Mouse (Mus musculus) MEL (cell line): ENCODE data around the gene Macrod2. TPM values are rescaled to one million over a fixed set of nuclear protein-coding genes. Genes with fewer than 3 reads are reported as not detected.

ENCODE experiments used
- DNase-seq: peaks from one replicate; pipeline ENCODE4 v3.0.0; 2011; ENCODE audit warnings: low read depth, low spot score
- H3K27ac ChIP-seq: 2 replicates; pipeline ENCODE4 v1.5.1; 2012; ENCODE audit warnings: low read depth, mild to moderate bottlenecking, control low read depth, low read length, moderate library complexity; ENCODE audit not compliant: control insufficient read depth
- H3K27me3 ChIP-seq, 2 experiments: fragments of 150-350 bp in 1 of 2; sonication (generic) in 1 of 2; 2 replicates each; pipeline ENCODE4 v1.6.1; 2012; ENCODE audit warnings: low read length in 2 of 2, mild to moderate bottlenecking in 2 of 2, improper control_type of control experiment in 1 of 2, moderate library complexity in 1 of 2; ENCODE audit not compliant: insufficient read depth in 2 of 2, control insufficient read depth in 1 of 2
- H3K36me3 ChIP-seq, 2 experiments: 2 replicates each; pipeline ENCODE4 v1.6.1; 2012 to 2014; ENCODE audit warnings: low read length in 2 of 2, improper control_type of control experiment in 1 of 2, inconsistent platforms in 1 of 2, mild to moderate bottlenecking in 1 of 2; ENCODE audit not compliant: insufficient read depth in 2 of 2, control insufficient read depth in 1 of 2
- H3K4me1 ChIP-seq, 2 experiments: fragments of 150-350 bp in 1 of 2; sonication (generic) in 1 of 2; 2 replicates each; pipeline ENCODE4 v1.6.1; 2012; ENCODE audit warnings: low read length in 2 of 2, improper control_type of control experiment in 1 of 2, mild to moderate bottlenecking in 1 of 2; ENCODE audit not compliant: insufficient read depth in 2 of 2, control insufficient read depth in 1 of 2
- H3K4me3 ChIP-seq, 2 experiments: fragments of 150-350 bp in 1 of 2; sonication (generic) in 1 of 2; 2 replicates each; pipeline ENCODE4 v1.5.1; 2012; ENCODE audit warnings: low read depth in 2 of 2, low read length in 2 of 2, mild to moderate bottlenecking in 2 of 2, moderate library complexity in 2 of 2, control low read depth in 1 of 2, improper control_type of control experiment in 1 of 2; ENCODE audit not compliant: control insufficient read depth in 1 of 2, insufficient read depth in 1 of 2
- H3K79me2 ChIP-seq: 2 replicates; pipeline ENCODE4 v1.6.1; 2012; ENCODE audit warnings: mild to moderate bottlenecking, low read length, moderate library complexity; ENCODE audit not compliant: control insufficient read depth, poor library complexity, insufficient read depth
- H3K9ac ChIP-seq: 2 replicates; pipeline ENCODE4 v1.6.1; 2012; ENCODE audit warnings: low read depth, mild to moderate bottlenecking, control low read depth, low read length, moderate library complexity; ENCODE audit not compliant: control insufficient read depth, poor library complexity, severe bottlenecking
- H3K9me3 ChIP-seq: fragments of 150-350 bp; sonication (generic); replicated peaks from 2 replicates; pipeline ENCODE4 v1.6.1; 2012; ENCODE audit warnings: mild to moderate bottlenecking, low read length, improper control_type of control experiment, moderate library complexity; ENCODE audit not compliant: insufficient read depth
- BHLHE40 ChIP-seq: IDR thresholded peaks from 2 replicates; pipeline ENCODE4 v1.6.1; 2012; ENCODE audit warnings: low read depth, mild to moderate bottlenecking, inconsistent platforms, low read length, improper control_type of control experiment, borderline replicate concordance
- CHD1 ChIP-seq: IDR thresholded peaks from 2 replicates; pipeline ENCODE4 v1.6.1; 2012; ENCODE audit warnings: low read depth, mild to moderate bottlenecking, inconsistent platforms, low read length, improper control_type of control experiment
- CTCF ChIP-seq, 3 experiments: IDR thresholded peaks in 2 of 3; conservative IDR thresholded peaks in 1 of 3; 2 replicates each; pipeline ENCODE4 v1.5.1; 2011 to 2012; ENCODE audit warnings: low read length in 3 of 3, low read depth in 2 of 3, mild to moderate bottlenecking in 2 of 3, improper control_type of control experiment in 1 of 3, inconsistent platforms in 1 of 3, mixed read lengths in 1 of 3, moderate library complexity in 1 of 3; ENCODE audit not compliant: control insufficient read depth in 1 of 3, insufficient read depth in 1 of 3, poor library complexity in 1 of 3, severe bottlenecking in 1 of 3
- E2F4 ChIP-seq: IDR thresholded peaks from 2 replicates; pipeline ENCODE4 v1.6.1; 2011; ENCODE audit warnings: low read depth, low read length, improper control_type of control experiment, borderline replicate concordance
- ELF1 ChIP-seq: IDR thresholded peaks from 2 replicates; pipeline ENCODE4 v1.6.1; 2014; ENCODE audit warnings: low read depth, mild to moderate bottlenecking, inconsistent platforms, low read length, improper control_type of control experiment, moderate library complexity
- EP300 ChIP-seq, 2 experiments: IDR thresholded peaks; 2 replicates each; pipeline ENCODE4 v1.6.1; 2011; ENCODE audit warnings: improper control_type of control experiment in 2 of 2, low read length in 2 of 2, low read depth in 1 of 2, mild to moderate bottlenecking in 1 of 2
- GABPA ChIP-seq: IDR thresholded peaks from 2 replicates; pipeline ENCODE4 v1.6.1; 2012; ENCODE audit warnings: low read depth, mild to moderate bottlenecking, inconsistent platforms, low read length, improper control_type of control experiment, moderate library complexity
- JUND ChIP-seq: IDR thresholded peaks from 2 replicates; pipeline ENCODE4 v1.6.1; 2011; ENCODE audit warnings: low read depth, mild to moderate bottlenecking, improper control_type of control experiment, low read length
- MAFK ChIP-seq: IDR thresholded peaks from 2 replicates; pipeline ENCODE4 v1.6.1; 2011; ENCODE audit warnings: low read depth, mild to moderate bottlenecking, low read length, improper control_type of control experiment, borderline replicate concordance
- MAX ChIP-seq: IDR thresholded peaks from 2 replicates; pipeline ENCODE4 v1.6.1; 2011; ENCODE audit warnings: low read length, improper control_type of control experiment
- MEF2A ChIP-seq: IDR thresholded peaks from 2 replicates; pipeline ENCODE4 v1.6.1; 2014; ENCODE audit warnings: low read depth, mild to moderate bottlenecking, inconsistent platforms, low read length, improper control_type of control experiment; ENCODE audit not compliant: poor library complexity, insufficient replicate concordance, severe bottlenecking; ENCODE audit errors: extremely low read depth
- MXI1 ChIP-seq: IDR thresholded peaks from 2 replicates; pipeline ENCODE4 v1.6.1; 2011; ENCODE audit warnings: mild to moderate bottlenecking, low read depth, low read length, improper control_type of control experiment
- MYB ChIP-seq: IDR thresholded peaks from 2 replicates; pipeline ENCODE4 v1.6.1; 2011; ENCODE audit warnings: mild to moderate bottlenecking, low read depth, low read length, improper control_type of control experiment
- MYC ChIP-seq: IDR thresholded peaks from 2 replicates; pipeline ENCODE4 v1.6.1; 2011; ENCODE audit warnings: low read depth, mild to moderate bottlenecking, low read length, improper control_type of control experiment, moderate library complexity
- NELFE ChIP-seq: IDR thresholded peaks from 2 replicates; pipeline ENCODE4 v1.6.1; 2011; ENCODE audit warnings: low read depth, low read length, improper control_type of control experiment
- POLR2A ChIP-seq, 2 experiments: IDR thresholded peaks; 2 replicates each; pipeline ENCODE4 v1.6.1; 2011 to 2012; ENCODE audit warnings: low read length in 2 of 2, mild to moderate bottlenecking in 2 of 2, control low read depth in 1 of 2, improper control_type of control experiment in 1 of 2, low read depth in 1 of 2, moderate library complexity in 1 of 2; ENCODE audit not compliant: control insufficient read depth in 1 of 2, insufficient read depth in 1 of 2, poor library complexity in 1 of 2
- POLR2AphosphoS2 ChIP-seq: IDR thresholded peaks from 2 replicates; pipeline ENCODE4 v1.6.1; 2011; ENCODE audit warnings: low read length, improper control_type of control experiment
- POLR2AphosphoS5 ChIP-seq: IDR thresholded peaks from 2 replicates; pipeline ENCODE4 v1.6.1; 2012; ENCODE audit warnings: low read depth, borderline replicate concordance, mild to moderate bottlenecking, inconsistent platforms, low read length, moderate library complexity, mixed read lengths
- RAD21 ChIP-seq: IDR thresholded peaks from 2 replicates; pipeline ENCODE4 v1.6.1; 2011; ENCODE audit warnings: mild to moderate bottlenecking, low read depth, low read length, improper control_type of control experiment
- RCOR1 ChIP-seq: IDR thresholded peaks from 2 replicates; pipeline ENCODE4 v1.6.1; 2012; ENCODE audit warnings: low read depth, mild to moderate bottlenecking, inconsistent platforms, low read length, improper control_type of control experiment
- SIN3A ChIP-seq: IDR thresholded peaks from 2 replicates; pipeline ENCODE4 v1.6.1; 2012; ENCODE audit warnings: low read length, improper control_type of control experiment, inconsistent platforms
- SMC3 ChIP-seq: IDR thresholded peaks from 2 replicates; pipeline ENCODE4 v1.6.1; 2011; ENCODE audit warnings: low read depth, low read length, improper control_type of control experiment
- USF2 ChIP-seq, 2 experiments: IDR thresholded peaks; 2 replicates each; pipeline ENCODE4 v1.6.1; 2011 to 2012; ENCODE audit warnings: improper control_type of control experiment in 2 of 2, low read length in 2 of 2, borderline replicate concordance in 1 of 2, inconsistent platforms in 1 of 2, low read depth in 1 of 2, mild to moderate bottlenecking in 1 of 2; ENCODE audit not compliant: insufficient read depth in 1 of 2
- ZKSCAN1 ChIP-seq: IDR thresholded peaks from 2 replicates; pipeline ENCODE4 v1.6.1; 2012; ENCODE audit warnings: low read depth, mild to moderate bottlenecking, inconsistent platforms, low read length, improper control_type of control experiment, moderate library complexity
- ZMIZ1 ChIP-seq: IDR thresholded peaks from 2 replicates; pipeline ENCODE4 v1.6.1; 2012; ENCODE audit warnings: low read depth, mild to moderate bottlenecking, inconsistent platforms, low read length, improper control_type of control experiment, moderate library complexity
- polyA plus RNA-seq, 2 experiments: library from polyadenylated mRNA; stranded (reverse) in 1 of 2; unstranded in 1 of 2; fragments of >175 nt in 1 of 2; fragments of >200 nt in 1 of 2; gene quantifications; 2 replicates each; pipeline versions ENCODE4 v1.2.1 to v1.2.4; 2012; ENCODE audit warnings: low replicate concordance in 2 of 2, low read depth in 1 of 2; ENCODE audit not compliant: insufficient read length in 2 of 2, insufficient read depth in 1 of 2, missing spikeins in 1 of 2
- total RNA-seq: library from RNA; depleted of rRNA; stranded (reverse); fragments of 300-350 nt; gene quantifications from 2 replicates; pipeline ENCODE4 v1.2.3, GENCODE M21; 2012

Macrod2 gene
- total and polyA plus RNA-seq, 3 experiments: not detected

DNA sequence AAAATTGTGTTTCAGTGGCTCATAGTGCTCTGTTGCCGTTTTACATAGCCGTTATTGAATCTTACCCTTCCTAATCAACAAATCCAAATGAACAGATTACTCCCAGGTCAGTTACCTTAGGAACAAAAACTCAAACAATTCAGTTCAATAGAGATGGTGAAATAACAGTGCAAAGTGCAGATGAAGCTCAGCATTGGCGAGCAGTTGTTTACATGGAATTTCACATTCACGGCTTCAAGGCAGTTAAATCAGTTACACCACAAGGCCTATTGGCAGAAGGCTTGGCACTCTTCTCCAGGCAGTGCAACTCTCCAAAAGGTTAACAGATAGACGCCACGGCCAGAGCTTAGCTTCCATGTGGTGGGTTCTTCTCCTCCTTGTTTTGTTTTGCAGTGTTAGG lies 377.7 kb downstream of the Macrod2 start:
- H3K9me3 ChIP-seq: no peaks in the 10 kb centered on the region
- no peaks in the 10 kb centered on the region for H3K79me2 ChIP-seq
- H3K27ac ChIP-seq: no peak overlapping the region
- no peaks in the 10 kb centered on the region for H3K4me1 ChIP-seq
- no peak for DNase-seq
- H3K9ac ChIP-seq: no peak overlapping the region
- H3K27me3 ChIP-seq: no peaks in the 10 kb centered on the region
- no peaks in the 10 kb centered on the region for H3K36me3 ChIP-seq
- TF ChIP-seq RAD21: no peak
- TF ChIP-seq SIN3A: no peak
- no peak for TF ChIP-seq MAFK
- no peak for TF ChIP-seq MAX
- no peak for TF ChIP-seq NELFE
- TF ChIP-seq MXI1: no peak
- TF ChIP-seq JUND: no peak
- no peak for TF ChIP-seq ELF1
- TF ChIP-seq BHLHE40: no peak
- no peak for TF ChIP-seq CTCF (IDR thresholded peaks at IDR 0.05 in 2 of 3, conservative IDR thresholded peaks at IDR 0.05 in 1 of 3; ENCODE audit: control insufficient read depth in 1 of 3, insufficient read depth in 1 of 3, low read depth in 2 of 3, low read length in 3 of 3, poor library complexity in 1 of 3, severe bottlenecking in 1 of 3)
- no peak for TF ChIP-seq GABPA
- no peak for TF ChIP-seq E2F4
- no peak for TF ChIP-seq POLR2AphosphoS2
- TF ChIP-seq MYC: no peak
- TF ChIP-seq SMC3: no peak
- TF ChIP-seq RCOR1: no peak
- no peak for TF ChIP-seq CHD1
- TF ChIP-seq POLR2AphosphoS5: no peak
- TF ChIP-seq POLR2A (IDR thresholded peaks at IDR 0.05; ENCODE audit: control insufficient read depth in 1 of 2, insufficient read depth in 1 of 2, low read depth in 1 of 2, low read length in 2 of 2, poor library complexity in 1 of 2): no peak
- no peak overlapping the region for H3K4me3 ChIP-seq

- no peak for DNase-seq
- H3K36me3 ChIP-seq: no peaks in the 10 kb centered on the region
- H3K27me3 ChIP-seq: no peaks in the 10 kb centered on the region
- no peaks in the 10 kb centered on the region for H3K9me3 ChIP-seq
- no peaks in the 10 kb centered on the region for H3K79me2 ChIP-seq
- no peak overlapping the region for H3K27ac ChIP-seq
- TF ChIP-seq MAFK (no peak), POLR2A (IDR thresholded peaks at IDR 0.05; ENCODE audit: control insufficient read depth in 1 of 2, insufficient read depth in 1 of 2, low read depth in 1 of 2, low read length in 2 of 2, poor library complexity in 1 of 2) (no peak), ZMIZ1 (no peak), MEF2A (no peak), MYB (no peak), E2F4 (no peak), ZKSCAN1 (no peak), EP300 (IDR thresholded peaks at IDR 0.05; ENCODE audit: low read depth in 1 of 2, low read length in 2 of 2) (no peak), NELFE (no peak), POLR2AphosphoS2 (no peak), USF2 (IDR thresholded peaks at IDR 0.05; ENCODE audit: borderline replicate concordance in 1 of 2, insufficient read depth in 1 of 2, low read depth in 1 of 2, low read length in 2 of 2) (no peak), CHD1 (no peak), SIN3A (no peak)
- TF ChIP-seq, all 39 proteins: peak for 0
- H3K4me3 ChIP-seq: no peak overlapping the region
- no peak overlapping the region for H3K9ac ChIP-seq
- H3K4me1 ChIP-seq: no peaks in the 10 kb centered on the region
Observed at GRCm38 (mm10) chr2:140773456-140773855, 378.3 kb downstream of the Macrod2 start.
